Mouse (Mus musculus) layer of hippocampus, postnatal 14 days (tissue): ENCODE measurements around the gene Ube2i. TPM values are rescaled to one million over a fixed set of nuclear protein-coding genes. Genes with fewer than 3 reads are reported as not detected.
"Not testable (repeated sequence)": the region's sequence is repeated elsewhere in the genome, so short reads cannot be mapped to it uniquely, and the experiment has no call there.

Source experiments
- DNase-seq, 2 experiments: peaks; one replicate each; pipeline ENCODE4 v3.0.0; 2021 to 2022; ENCODE audit warnings: low spot score in 2 of 2, mixed read lengths in 1 of 2
- total RNA-seq, 2 experiments: library from RNA; stranded (reverse); gene quantifications; 2 replicates each; pipeline ENCODE4 v1.2.3; 2021

Ube2i gene
- total RNA-seq, 2 experiments from 2014 or later: 208 to 219 TPM

DNA sequence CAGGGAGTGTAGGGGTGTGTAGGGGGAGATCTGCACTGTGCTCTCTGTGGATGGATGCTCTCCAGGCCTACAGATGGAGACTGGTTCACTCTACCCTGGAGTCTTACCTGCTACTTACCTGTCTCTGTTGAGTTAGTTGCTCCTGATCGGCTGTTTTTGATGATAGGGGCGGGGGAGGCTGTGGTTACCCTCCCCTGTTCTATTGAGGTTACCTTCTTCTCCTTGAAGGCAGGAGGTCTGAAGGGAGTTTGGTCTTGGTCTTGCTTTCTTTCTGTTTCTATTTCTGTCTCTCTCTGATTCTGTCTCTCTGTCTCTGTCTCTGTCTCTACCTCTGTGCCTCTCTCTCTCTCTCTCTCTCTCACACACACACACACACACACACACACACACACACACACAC is 19.3 kb downstream of the Ube2i start:
- DNase-seq: no peak

GRCm38 (mm10) chr17:25253760-25254159 is 20.7 kb downstream of the Ube2i start:
- peak in 1 of 2 experiments; percentile 41 for DNase-seq

- DNase-seq: no peak
Measured at GRCm38 (mm10) chr17:25252643-25253042, 21.8 kb downstream of the Ube2i start.

- DNase-seq: no peak
Measured at GRCm38 (mm10) chr17:25250181-25250835, 24.1 kb downstream of the Ube2i start.

DNA sequence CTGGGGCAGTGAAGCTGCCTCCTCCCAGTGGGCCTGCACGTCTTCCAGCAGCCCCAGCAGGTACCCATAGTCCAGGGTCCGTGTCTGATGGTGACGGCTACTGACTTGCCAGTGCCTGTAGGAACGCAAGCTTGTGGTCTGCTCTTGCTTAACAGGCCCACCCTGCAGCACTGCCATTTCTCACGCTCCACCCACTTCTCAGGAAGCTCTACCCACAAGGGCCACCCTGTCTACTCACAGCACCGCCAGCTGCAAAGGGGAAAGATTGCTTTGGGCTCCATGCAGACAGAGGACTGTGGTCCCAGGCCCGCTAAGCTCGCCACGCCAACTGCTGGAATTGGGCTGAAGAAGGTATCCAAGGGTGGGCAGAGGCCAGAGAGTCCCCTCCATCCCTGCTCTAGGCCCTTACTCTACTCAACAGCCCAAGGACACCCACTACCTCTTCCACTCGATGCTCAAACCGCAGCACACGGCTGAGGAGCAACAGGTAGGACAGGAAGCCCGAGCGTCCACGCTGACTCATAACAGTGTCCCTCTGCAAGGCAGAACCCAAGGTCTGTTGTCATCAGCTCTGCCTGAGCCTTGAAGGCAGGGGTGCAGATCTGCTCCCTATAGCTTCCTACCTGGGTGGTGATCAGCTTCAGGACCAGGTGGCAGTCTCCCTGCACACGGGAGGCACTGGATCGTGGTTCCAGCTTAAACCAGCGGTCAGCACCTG is 26.2 kb downstream of the Ube2i start:
- no peak for DNase-seq

- DNase-seq: no peak
Measured at GRCm38 (mm10) chr17:25244239-25244638, 30.2 kb downstream of the Ube2i start.

- DNase-seq: no peak
Measured at GRCm38 (mm10) chr17:25243131-25243780, 31.2 kb downstream of the Ube2i start.

- DNase-seq: peak; percentile 81 to 89
Measured at GRCm38 (mm10) chr17:25239695-25240636, 34.5 kb downstream of the Ube2i start, which contains the start of the genes Gnptg and Tsr3. Gene Gnptg, minus strand, starts transcription at chr17:25240124. Gene Tsr3, plus strand, starts transcription at chr17:25240170.

GRCm38 (mm10) chr17:25235635-25236034 is 38.8 kb downstream of the Ube2i start:
- DNase-seq: no peak

GRCm38 (mm10) chr17:25231621-25232020 is 42.8 kb downstream of the Ube2i start:
- DNase-seq: not testable (repeated sequence)

- DNase-seq: no peak
Measured at GRCm38 (mm10) chr17:25230700-25231099, 43.7 kb downstream of the Ube2i start.

DNA sequence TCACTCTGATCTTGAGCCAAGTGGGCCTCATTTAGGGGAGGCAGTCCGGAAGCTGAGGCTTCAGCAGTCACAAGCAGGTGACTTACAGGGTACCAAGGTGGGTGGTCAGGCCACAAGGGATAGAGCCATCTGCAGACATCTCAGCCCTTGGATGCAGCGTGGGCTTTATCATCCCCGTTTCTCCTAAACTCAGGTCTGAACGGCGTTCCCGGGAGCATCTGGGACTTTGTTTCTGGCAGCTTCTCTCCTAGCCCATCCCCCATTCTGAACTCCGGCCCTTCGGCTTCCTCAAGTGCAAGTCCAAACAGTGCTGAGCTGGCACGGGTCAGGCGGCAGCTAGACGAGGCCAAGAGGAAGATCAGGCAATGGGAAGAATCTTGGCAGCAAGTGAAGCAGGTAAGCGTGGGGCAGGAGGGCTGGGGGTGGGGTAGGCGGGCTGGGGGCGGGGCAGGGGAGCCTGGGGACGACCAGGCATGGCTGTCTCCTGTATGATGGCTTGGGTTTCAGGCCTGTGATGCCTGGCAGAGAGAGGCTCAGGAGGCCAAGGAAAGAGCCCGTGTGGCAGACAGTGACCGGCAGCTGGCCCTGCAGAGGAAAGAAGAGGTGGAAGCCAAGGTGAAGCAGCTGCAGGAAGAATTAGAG is 44.3 kb downstream of the Ube2i start:
- not testable (repeated sequence) for DNase-seq

GRCm38 (mm10) chr17:25227991-25228390 is 46.4 kb downstream of the Ube2i start:
- no peak for DNase-seq

GRCm38 (mm10) chr17:25225659-25226058 is 48.8 kb downstream of the Ube2i start:
- DNase-seq: no peak

GRCm38 (mm10) chr17:25224586-25225222 is 49.7 kb downstream of the Ube2i start:
- DNase-seq: no peak

GRCm38 (mm10) chr17:25222951-25223601 is 51.3 kb downstream of the Ube2i start:
- no peak for DNase-seq

DNA sequence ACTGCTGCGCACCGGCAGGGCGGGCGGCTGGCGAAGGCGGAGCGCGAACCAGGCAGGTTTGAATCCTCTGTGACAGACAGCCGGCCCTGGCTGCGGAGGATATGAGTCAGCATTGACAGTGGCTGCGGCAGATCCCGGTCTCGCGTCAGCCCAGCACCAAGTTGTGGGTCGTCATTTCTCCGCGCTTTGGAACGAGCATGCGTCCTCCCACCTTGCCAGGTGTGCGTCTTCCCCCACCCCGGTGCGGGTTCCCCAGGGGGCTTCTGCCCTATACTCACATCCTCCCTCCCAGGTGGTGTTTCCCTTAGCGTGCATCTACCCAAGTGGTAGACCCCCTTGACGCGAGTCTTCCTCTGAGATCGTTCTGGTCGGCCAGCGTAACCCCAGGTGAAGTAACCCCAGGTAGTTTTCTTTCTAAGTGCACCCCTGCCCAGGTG is 51.9 kb downstream of the Ube2i start:
- DNase-seq: not testable (repeated sequence)

DNA sequence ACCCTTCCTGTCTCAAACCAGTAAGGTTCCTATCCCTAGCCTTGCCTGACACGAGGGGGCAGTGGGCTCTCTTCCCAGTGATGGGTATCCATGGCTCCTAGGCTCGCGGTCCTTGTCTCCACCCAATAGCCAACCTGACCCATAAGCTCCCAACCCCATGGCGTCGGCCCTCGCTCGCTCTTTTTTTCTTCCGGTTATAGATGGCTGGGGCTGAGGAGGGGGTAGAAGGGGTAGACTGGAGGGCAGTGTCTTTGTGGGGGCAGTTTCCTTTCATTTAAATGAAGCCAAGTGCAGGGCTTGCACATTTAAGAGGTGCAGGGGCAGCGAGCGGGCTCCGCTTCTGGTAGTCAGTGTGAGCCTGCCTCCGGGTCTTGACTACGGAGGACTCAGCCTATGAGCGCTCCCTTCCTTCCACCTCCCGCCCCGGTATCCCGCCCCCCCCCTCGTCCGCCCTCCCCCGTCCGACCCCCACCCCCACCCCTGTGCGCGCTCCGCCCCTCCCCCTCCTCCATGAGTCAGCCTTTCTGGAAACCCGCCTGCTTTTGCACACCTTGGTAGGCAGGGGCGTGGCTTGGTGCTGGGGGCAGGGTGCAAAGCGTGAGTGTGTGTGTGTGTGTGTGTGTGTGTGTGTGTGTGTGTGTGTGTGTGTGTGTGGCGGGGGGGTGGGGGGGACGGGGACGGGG is 52.5 kb downstream of the Ube2i start:
- peak in 1 of 2 experiments; percentile 37 for DNase-seq

DNA sequence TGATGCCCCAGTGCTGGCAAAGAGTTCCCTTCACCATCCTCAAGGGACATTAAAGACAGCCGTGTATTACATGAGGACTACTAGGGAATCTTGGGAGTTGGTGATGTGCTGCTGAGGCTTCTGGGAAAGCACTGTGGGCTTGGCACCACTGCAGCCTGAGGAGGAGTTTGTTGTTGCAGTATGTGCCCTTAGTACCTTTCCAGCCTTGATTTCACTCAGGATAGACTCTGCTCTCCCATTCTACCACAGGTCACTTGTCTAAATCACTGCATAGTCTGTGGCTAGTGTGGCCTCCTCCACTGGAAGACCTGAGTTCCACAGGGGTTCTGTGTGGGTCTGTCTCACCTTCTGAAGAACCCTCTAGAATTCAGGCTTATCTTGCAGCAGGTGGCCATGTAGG is 53.7 kb downstream of the Ube2i start:
- DNase-seq: no peak
